Mouse (Mus musculus): ENCODE results near the gene Cldn6. TPM values are rescaled to one million over a fixed set of nuclear protein-coding genes. Genes with fewer than 3 reads are reported as not detected.

The Cldn6 gene
- total RNA-seq, 2 experiments from 2014 or later: not detected

GRCm38 (mm10) chr17:23704741-23705140 is 25.7 kb downstream of the Cldn6 start:
- intact Hi-C loops (cut with DNase I): loop anchor here (2.0 to 5.0 kb wide), 3 partner anchors 30 to 132 kb away; partner anchors contain the start of gene Bicdl2
- DNase-seq (ENCODE audit: low spot score in 2 of 2): peak; percentile 40 to 52

GRCm38 (mm10) chr17:23705525-23706104 is 26.6 kb downstream of the Cldn6 start:
- intact Hi-C loops (cut with DNase I): loop anchor here (2.0 kb wide), 1 partner anchor 31 kb away; no protein-coding TSS in a partner anchor
- no peak for DNase-seq (ENCODE audit: low spot score in 2 of 2)

GRCm38 (mm10) chr17:23706212-23706611 is 27.2 kb downstream of the Cldn6 start:
- peak; percentile 72 to 74 for DNase-seq (ENCODE audit: low spot score in 2 of 2)
- intact Hi-C loops (cut with DNase I): no loop called here

GRCm38 (mm10) chr17:23717003-23717402 is 38.0 kb downstream of the Cldn6 start:
- intact Hi-C loops (cut with DNase I): no loop called here
- no peak for DNase-seq (ENCODE audit: low spot score in 2 of 2)

GRCm38 (mm10) chr17:23719455-23719854 is 40.4 kb downstream of the Cldn6 start:
- no peak for DNase-seq (ENCODE audit: low spot score in 2 of 2)
- intact Hi-C loops (cut with DNase I): no loop called here

- no peak for DNase-seq (ENCODE audit: low spot score in 2 of 2)
- intact Hi-C loops (cut with DNase I): no loop called here
Observed at GRCm38 (mm10) chr17:23721886-23722285, 42.8 kb downstream of the Cldn6 start.

- intact Hi-C loops (cut with DNase I): no loop called here
Observed at GRCm38 (mm10) chr17:23722376-23723125, 43.5 kb downstream of the Cldn6 start, which contains the start of gene 1520401A03Rik. Gene 1520401A03Rik, minus strand, starts transcription at chr17:23722783.

GRCm38 (mm10) chr17:23725477-23725876 is 46.4 kb downstream of the Cldn6 start:
- no peak for DNase-seq (ENCODE audit: low spot score in 2 of 2)
- intact Hi-C loops (cut with DNase I): no loop called here

More at GRCm38 (mm10) chr17:23722376-23723125, 43.5 kb downstream of the Cldn6 start, which contains the start of gene 1520401A03Rik:
- DNase-seq (ENCODE audit: low spot score in 2 of 2): no peak

- intact Hi-C loops (cut with DNase I): no loop called here
- peak; percentile 93 to 94 for DNase-seq (ENCODE audit: low spot score in 2 of 2)
Observed at GRCm38 (mm10) chr17:23725999-23726757, 47.1 kb downstream of the Cldn6 start, which contains the start of gene Pkmyt1. Gene Pkmyt1, plus strand, starts transcription at chr17:23726336.

GRCm38 (mm10) chr17:23726758-23727142 is 47.7 kb downstream of the Cldn6 start:
- intact Hi-C loops (cut with DNase I): no loop called here
- peak; percentile 36 to 67 for DNase-seq (ENCODE audit: low spot score in 2 of 2)

- DNase-seq (ENCODE audit: low spot score in 2 of 2): no peak
- intact Hi-C loops (cut with DNase I): no loop called here
Observed at GRCm38 (mm10) chr17:23730441-23730840, 51.4 kb downstream of the Cldn6 start.

Other genes with a start within 250 kb of the Cldn6 start
- gene Vmn2r117, start 199.6 kb upstream of the Cldn6 start, total RNA-seq (2021): not detected
- 1 to 10 TPM; 6.5 to 7.0 TPM for gene Zfp213, start 115.0 kb upstream of the Cldn6 start, total RNA-seq (2021)
- gene Zfp13, start 79.8 kb upstream of the Cldn6 start, total RNA-seq (2021): 10 to 100 TPM; 23.7 to 25.3 TPM
- not detected for gene Zscan10, start 78.4 kb upstream of the Cldn6 start, total RNA-seq (2021)
- gene Mmp25, start 34.0 kb upstream of the Cldn6 start, total RNA-seq (2021): under 1 TPM; 0.32 to 0.34 TPM
- not detected for gene Bicdl2, start 18.7 kb upstream of the Cldn6 start, total RNA-seq (2021)
- 100 to 1,000 TPM; 127 to 129 TPM for gene Hcfc1r1, start 5.7 kb upstream of the Cldn6 start, total RNA-seq (2021)
- gene Thoc6, start 5.4 kb upstream of the Cldn6 start, total RNA-seq (2021): 1 to 10 TPM; 5.2 to 7.4 TPM
- gene Tnfrsf12a, start 1.8 kb upstream of the Cldn6 start, total RNA-seq (2021): 10 to 100 TPM; 10.3 to 13.5 TPM
- under 1 TPM in 1 of 2 experiments, not detected in 1; 0.25 TPM for gene Cldn9, start 4.8 kb downstream of the Cldn6 start, total RNA-seq (2021)
- gene 1520401A03Rik, start 43.5 kb downstream of the Cldn6 start, total RNA-seq (2021): not detected
- 1 to 10 TPM; 3.0 to 3.3 TPM for gene Pkmyt1, start 47.1 kb downstream of the Cldn6 start, total RNA-seq (2021)
- gene Paqr4, start 61.6 kb downstream of the Cldn6 start, total RNA-seq (2021): 10 to 100 TPM; 52.8 to 58.2 TPM
- under 1 TPM; 0.60 to 0.71 TPM for gene Kremen2, start 66.6 kb downstream of the Cldn6 start, total RNA-seq (2021)
- gene Flywch1, start 92.4 kb downstream of the Cldn6 start, total RNA-seq (2021): 100 to 1,000 TPM; 304 to 305 TPM
- gene Flywch2, start 106.8 kb downstream of the Cldn6 start, total RNA-seq (2021): 10 to 100 TPM; 14.5 to 15.4 TPM
- gene Srrm2, start 111.3 kb downstream of the Cldn6 start, total RNA-seq (2021): 100 to 1,000 TPM; 495 to 577 TPM
- gene Elob, start 149.9 kb downstream of the Cldn6 start, total RNA-seq (2021): 100 to 1,000 TPM; 359 to 371 TPM
- gene Prss33, start 156.8 kb downstream of the Cldn6 start, total RNA-seq (2021): not detected
- not detected for gene Prss32, start 164.6 kb downstream of the Cldn6 start, total RNA-seq (2021)
- 1 to 10 TPM; 1.1 to 2.3 TPM for gene Prss41, start 164.9 kb downstream of the Cldn6 start, total RNA-seq (2021)
- not detected for gene Prss21, start 188.8 kb downstream of the Cldn6 start, total RNA-seq (2021)
- gene Dcpp1, start 201.6 kb downstream of the Cldn6 start, total RNA-seq (2021): not detected
- gene Dcpp2, start 201.6 kb downstream of the Cldn6 start, total RNA-seq (2021): not detected
- not detected for gene Dcpp3, start 238.2 kb downstream of the Cldn6 start, total RNA-seq (2021)

Data from left cerebral cortex, postnatal 25 days (tissue).